Mouse (Mus musculus) intestine, embryonic 14.5 days (tissue): ENCODE measurements around the gene Abcc4. TPM values are rescaled to one million over a fixed set of nuclear protein-coding genes. Genes with fewer than 3 reads are reported as not detected.

Experiments used
- ATAC-seq: fragments of 200-750 bp; cut with Nextera tagmentation; replicated peaks from 2 replicates; pipeline ENCODE4 v1.8.0; 2017; ENCODE audit warnings: low read depth, moderate number of reproducible peaks, moderate TSS enrichment, moderate library complexity; ENCODE audit not compliant: low FRiP score, low TSS enrichment
- DNase-seq: peaks from one replicate; pipeline ENCODE4 v3.0.0-alpha.2; 2018; ENCODE audit warnings: low spot score
- H3K27ac ChIP-seq: fragments of 300-500 bp; sonication (generic); 2 replicates; pipeline ENCODE4 v1.5.1; 2014; ENCODE audit warnings: low read depth, mild to moderate bottlenecking, control low read depth
- H3K27me3 ChIP-seq: fragments of 300-500 bp; sonication (generic); replicated peaks from 2 replicates; pipeline ENCODE4 v1.6.1; 2014; ENCODE audit warnings: low read length, control low read depth; ENCODE audit not compliant: control insufficient read depth, insufficient read depth
- H3K36me3 ChIP-seq: fragments of 300-500 bp; sonication (generic); 2 replicates; pipeline ENCODE4 v1.6.1; 2014; ENCODE audit warnings: low read length, control low read depth; ENCODE audit not compliant: control insufficient read depth, insufficient read depth
- H3K4me1 ChIP-seq: fragments of 300-500 bp; sonication (generic); replicated peaks from 2 replicates; pipeline ENCODE4 v1.6.1; 2014; ENCODE audit warnings: low read length, control low read depth, mixed read lengths; ENCODE audit not compliant: control insufficient read depth, insufficient read depth
- H3K4me2 ChIP-seq: fragments of 300-500 bp; sonication (generic); 2 replicates; pipeline ENCODE4 v1.6.1; 2014; ENCODE audit warnings: low read length
- H3K4me3 ChIP-seq: fragments of 300-500 bp; sonication (generic); 2 replicates; pipeline ENCODE4 v1.5.1; 2014; ENCODE audit warnings: low read depth, low read length, control low read depth, mixed read lengths
- H3K9ac ChIP-seq: fragments of 300-500 bp; sonication (generic); 2 replicates; pipeline ENCODE4 v1.6.1; 2014; ENCODE audit warnings: mild to moderate bottlenecking, low read length
- H3K9me3 ChIP-seq: fragments of 300-500 bp; sonication (generic); 2 replicates; pipeline ENCODE4 v1.6.1; 2016; ENCODE audit warnings: low read length, control low read depth; ENCODE audit not compliant: control insufficient read depth
- WGBS: fragments of 180-500 bp; shearing (Covaris S2); extraction: QIAGEN DNeasy Blood & Tissue Kit; methylation state at CpG from one replicate; pipeline ENCODE4 v1.1.7; 2014; 5-methylcytosine and 5-hydroxymethylcytosine counted together
- polyA plus RNA-seq: library from polyadenylated mRNA; unstranded; fragments of >200 nt; fragmentation: Nextera tagmentation; extraction: Ambion mirVana; gene quantifications from 2 replicates; pipeline ENCODE4 v1.2.1, GENCODE M21; 2014

The Abcc4 gene
- polyA plus RNA-seq, 1 experiment from 2014 or later = 4.4 TPM

DNA sequence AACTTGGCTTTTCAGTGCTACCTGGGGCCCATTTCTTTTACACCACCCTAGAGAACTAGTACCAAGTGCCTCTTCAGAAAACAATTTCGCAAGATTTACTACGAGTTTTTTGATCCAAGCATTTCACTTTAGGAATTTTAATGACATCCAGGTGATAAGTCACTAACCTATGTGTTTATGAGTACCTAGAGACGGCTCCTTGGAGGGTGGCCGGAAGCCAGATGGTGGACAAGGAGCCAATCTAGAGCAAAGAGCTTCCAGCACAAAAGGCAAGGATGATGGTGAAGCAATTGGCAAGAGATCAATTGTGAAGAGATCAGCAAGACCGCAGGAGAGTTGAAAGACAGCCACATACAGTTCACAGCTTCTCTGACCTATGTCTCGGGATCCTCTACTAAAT lies 8.7 kb upstream of the Abcc4 start:
- H3K36me3 ChIP-seq = no peaks in the 10 kb centered on the region
- H3K4me2 ChIP-seq = no peak overlapping the region
- H3K27me3 ChIP-seq = 0 out of 2 replicates have a peak, but pooled peaks cover 3% of the 10 kb centered on the region
- H3K4me1 ChIP-seq = 0 out of 2 replicates have a peak, but pooled peaks cover 7% of the 10 kb centered on the region
- no peak overlapping the region for H3K9ac ChIP-seq
- H3K4me3 ChIP-seq = no peak overlapping the region
- no peak overlapping the region for H3K27ac ChIP-seq
- WGBS = 83% methylated on average over 6 of the region's 6 CpGs
- ATAC-seq (no peak), DNase-seq (no peak)
- no peaks in the 10 kb centered on the region for H3K9me3 ChIP-seq

DNA sequence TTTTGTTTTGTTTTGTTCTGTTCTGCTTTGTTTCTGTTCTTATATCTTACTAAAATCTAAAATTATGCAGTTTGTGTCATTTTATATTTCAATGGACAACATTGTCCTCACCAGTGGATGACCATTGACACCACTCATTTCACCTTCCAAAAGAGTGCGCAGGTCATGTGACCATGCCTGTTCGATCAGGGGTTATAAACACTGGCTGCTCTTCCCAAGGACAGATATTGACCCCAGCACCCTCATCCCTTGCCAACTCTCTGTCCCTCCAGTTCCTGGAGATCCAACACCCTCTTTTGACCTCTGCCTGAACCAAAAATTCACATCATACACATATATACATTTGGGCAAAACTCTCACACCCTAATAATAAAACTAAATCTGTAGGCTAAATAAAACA lies 8.3 kb upstream of the Abcc4 start:
- Histone ChIP-seq H3K4me3 (no peak overlapping the region), H3K27ac (no peak overlapping the region), H3K4me2 (no peak overlapping the region), H3K9ac (no peak overlapping the region), H3K36me3 (no peaks in the 10 kb centered on the region), H3K27me3 (0 out of 2 replicates have a peak, but pooled peaks cover 3% of the 10 kb centered on the region), H3K4me1 (0 out of 2 replicates have a peak, but pooled peaks cover 7% of the 10 kb centered on the region), H3K9me3 (no peaks in the 10 kb centered on the region)
- DNase-seq = no peak
- no peak for ATAC-seq
- WGBS = 84% methylated on average over 2 of the region's 2 CpGs

GRCm38 (mm10) chr14:118713869-118714268 lies 7.8 kb upstream of the Abcc4 start:
- Histone ChIP-seq H3K27ac (no peak overlapping the region), H3K4me2 (peak overlapping the region; percentile 52), H3K4me3 (peak overlapping the region; percentile 22; the same call in 1 of the 2 replicates), H3K9me3 (no peaks in the 10 kb centered on the region), H3K36me3 (no peaks in the 10 kb centered on the region), H3K4me1 (0 out of 2 replicates have a peak, but pooled peaks cover 7% of the 10 kb centered on the region), H3K27me3 (0 out of 2 replicates have a peak, but pooled peaks cover 3% of the 10 kb centered on the region), H3K9ac (no peak overlapping the region)
- WGBS = 19% methylated on average over 8 of the region's 8 CpGs
- DNase-seq (no peak), ATAC-seq (no peak)

GRCm38 (mm10) chr14:118713408-118713807 lies 7.4 kb upstream of the Abcc4 start:
- Histone ChIP-seq H3K27me3 (0 out of 2 replicates have a peak, but pooled peaks cover 3% of the 10 kb centered on the region), H3K36me3 (no peaks in the 10 kb centered on the region), H3K4me2 (peak overlapping the region; percentile 52), H3K27ac (no peak overlapping the region), H3K9ac (no peak overlapping the region), H3K4me3 (peak overlapping the region; percentile 22), H3K4me1 (0 out of 2 replicates have a peak, but pooled peaks cover 7% of the 10 kb centered on the region), H3K9me3 (no peaks in the 10 kb centered on the region)
- DNase-seq (peak; percentile 67), ATAC-seq (0 out of 2 replicates have a peak, but pooled peaks have one; percentile 34)
- 2% methylated on average over 18 of the region's 18 CpGs for WGBS

GRCm38 (mm10) chr14:118712889-118713288 lies 6.9 kb upstream of the Abcc4 start:
- Histone ChIP-seq H3K27ac (no peak overlapping the region), H3K9ac (no peak overlapping the region), H3K27me3 (0 out of 2 replicates have a peak, but pooled peaks cover 3% of the 10 kb centered on the region), H3K9me3 (no peaks in the 10 kb centered on the region), H3K4me1 (0 out of 2 replicates have a peak, but pooled peaks cover 7% of the 10 kb centered on the region), H3K4me3 (no peak overlapping the region), H3K36me3 (no peaks in the 10 kb centered on the region), H3K4me2 (peak overlapping the region; percentile 52)
- DNase-seq = no peak
- WGBS = 67% methylated on average over 5 of the region's 5 CpGs
- ATAC-seq = no peak

GRCm38 (mm10) chr14:118710945-118711344 lies 4.9 kb upstream of the Abcc4 start:
- Histone ChIP-seq H3K4me2 (no peak overlapping the region), H3K4me3 (no peak overlapping the region), H3K27ac (no peak overlapping the region), H3K9me3 (no peaks in the 10 kb centered on the region), H3K9ac (no peak overlapping the region), H3K27me3 (peaks cover 14% of the 10 kb centered on the region), H3K4me1 (0 out of 2 replicates have a peak, but pooled peaks cover 9% of the 10 kb centered on the region), H3K36me3 (no peaks in the 10 kb centered on the region)
- no peak for ATAC-seq
- DNase-seq = no peak

- WGBS = 32% methylated on average over 11 of the region's 11 CpGs
- DNase-seq (peak; percentile 87), ATAC-seq (0 out of 2 replicates have a peak, but pooled peaks have one; percentile 37)
- H3K27me3 ChIP-seq = peaks cover 22% of the 10 kb centered on the region
- H3K9ac ChIP-seq = no peak overlapping the region
- no peak overlapping the region for H3K4me3 ChIP-seq
- H3K27ac ChIP-seq = no peak overlapping the region
- no peaks in the 10 kb centered on the region for H3K36me3 ChIP-seq
- H3K4me2 ChIP-seq = 0 out of 2 replicates have a peak overlapping the region, but pooled peaks have one; percentile 6
- no peaks in the 10 kb centered on the region for H3K9me3 ChIP-seq
- H3K4me1 ChIP-seq = 0 out of 2 replicates have a peak, but pooled peaks cover 9% of the 10 kb centered on the region
Observed at GRCm38 (mm10) chr14:118709736-118710135, 3.7 kb upstream of the Abcc4 start.

DNA sequence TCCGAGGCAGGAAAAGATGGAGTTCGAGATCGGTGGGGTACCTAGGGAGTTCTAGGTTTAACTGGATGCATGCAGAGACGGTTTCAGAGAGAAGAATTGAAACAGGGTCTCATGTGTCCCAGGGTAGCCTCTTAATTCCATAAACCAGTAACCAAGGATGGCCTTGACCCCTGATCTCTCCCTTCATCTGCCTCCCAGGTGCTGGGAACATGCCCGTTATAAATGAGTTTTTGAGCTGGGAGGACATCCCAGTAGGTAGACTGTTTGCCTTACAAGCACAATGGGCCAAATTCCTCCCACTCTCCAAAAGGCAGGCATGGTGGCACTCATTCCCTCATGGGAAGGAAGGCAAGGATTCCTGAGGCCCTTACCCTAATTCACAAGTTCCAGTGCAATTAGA lies 2.1 kb upstream of the Abcc4 start:
- peaks cover 34% of the 10 kb centered on the region for H3K27me3 ChIP-seq
- H3K4me3 ChIP-seq = no peak overlapping the region
- DNase-seq = no peak
- no peak overlapping the region for H3K9ac ChIP-seq
- WGBS = 76% methylated on average over 5 of the region's 5 CpGs
- 0 out of 2 replicates have a peak, but pooled peaks cover 3% of the 10 kb centered on the region for H3K4me1 ChIP-seq
- ATAC-seq = no peak
- H3K9me3 ChIP-seq = no peaks in the 10 kb centered on the region
- no peak overlapping the region for H3K4me2 ChIP-seq
- H3K27ac ChIP-seq = no peak overlapping the region
- no peaks in the 10 kb centered on the region for H3K36me3 ChIP-seq

GRCm38 (mm10) chr14:118706962-118707361 lies 943 bp upstream of the Abcc4 start:
- DNase-seq (no peak), ATAC-seq (no peak)
- 0 out of 2 replicates have a peak, but pooled peaks cover 3% of the 10 kb centered on the region for H3K4me1 ChIP-seq
- no peak overlapping the region; the same call in 1 of the 2 replicates for H3K4me2 ChIP-seq
- no peak overlapping the region for H3K27ac ChIP-seq
- 85% methylated on average over 11 of the region's 11 CpGs for WGBS
- no peaks in the 10 kb centered on the region for H3K36me3 ChIP-seq
- H3K9me3 ChIP-seq = no peaks in the 10 kb centered on the region
- H3K4me3 ChIP-seq = no peak overlapping the region
- H3K9ac ChIP-seq = no peak overlapping the region
- H3K27me3 ChIP-seq = peaks cover 30% of the 10 kb centered on the region
